Mouse (Mus musculus) ZHBTc4 (cell line): ENCODE measurements at regions not wholly inside any gene's neighbourhood (a gene's known extent, or its start where the extent isn't known, plus 50 kb on each side); places are given as distances from the start of the nearest gene placed in this dataset.

Source experiments
- DNase-seq: peaks from one replicate; pipeline ENCODE4 v3.0.0-alpha.2; 2011; ENCODE audit warnings: low read depth, low spot score

DNA sequence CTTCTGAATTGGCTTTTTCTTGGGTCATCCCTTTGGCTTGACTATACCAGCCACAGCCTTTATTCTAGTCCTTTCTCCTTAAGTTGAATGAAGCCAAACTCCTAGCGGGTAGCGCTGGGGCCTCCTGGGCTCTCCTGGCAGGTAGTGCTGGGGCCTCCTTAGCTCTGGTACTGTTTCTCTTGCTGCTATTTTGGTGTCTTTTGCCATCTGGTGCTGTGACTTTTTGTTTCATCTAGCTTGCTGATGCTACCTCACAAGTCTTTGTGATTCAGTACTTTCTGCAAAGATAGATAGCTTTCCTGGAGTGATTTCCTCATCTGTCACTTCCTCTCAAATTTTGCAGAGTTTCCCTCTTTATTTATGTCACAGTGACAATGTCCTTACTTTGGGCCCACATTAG is 90.1 kb downstream of the Tmem200c start:
- no peak for DNase-seq

DNA sequence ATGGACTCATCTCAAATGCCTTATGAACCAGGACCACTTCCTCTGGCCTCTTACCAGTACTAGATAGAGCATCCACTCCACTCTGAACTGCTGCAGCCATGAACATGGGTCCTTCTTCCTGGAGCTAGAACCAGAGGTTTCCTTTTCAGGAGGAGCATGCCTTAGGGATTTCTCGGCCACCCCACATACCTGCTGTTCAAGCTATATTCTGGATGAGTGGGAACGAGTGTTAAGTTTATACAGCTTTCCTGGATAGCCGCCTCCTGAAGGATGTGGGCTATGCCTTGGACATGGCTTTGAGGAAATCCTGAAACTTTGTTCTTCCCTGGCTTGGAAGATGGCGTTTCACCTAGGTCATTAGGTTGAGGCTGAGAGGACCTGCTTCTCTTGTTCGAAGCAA is 91.8 kb downstream of the Tmem200c start:
- no peak for DNase-seq

DNA sequence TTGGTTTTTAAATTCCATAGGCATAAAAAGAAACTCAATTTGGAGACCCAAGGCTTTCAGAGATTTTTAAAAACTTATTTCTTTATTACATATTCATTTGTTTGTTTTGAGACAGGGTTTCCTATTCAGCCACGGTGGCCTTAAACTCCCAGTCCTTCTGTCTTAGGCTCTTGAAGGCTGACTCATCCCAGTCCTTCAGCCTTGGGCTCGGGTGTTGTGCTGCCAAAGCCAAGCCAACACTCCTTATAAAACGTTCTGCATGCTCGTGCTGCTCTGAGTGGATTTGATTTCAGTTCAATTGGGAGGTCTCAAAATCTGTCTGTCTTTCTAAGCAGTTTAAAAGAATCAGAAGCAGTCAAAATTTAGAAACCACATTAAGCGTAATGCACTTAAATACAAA is 96.8 kb downstream of the Tmem200c start:
- no peak for DNase-seq

DNA sequence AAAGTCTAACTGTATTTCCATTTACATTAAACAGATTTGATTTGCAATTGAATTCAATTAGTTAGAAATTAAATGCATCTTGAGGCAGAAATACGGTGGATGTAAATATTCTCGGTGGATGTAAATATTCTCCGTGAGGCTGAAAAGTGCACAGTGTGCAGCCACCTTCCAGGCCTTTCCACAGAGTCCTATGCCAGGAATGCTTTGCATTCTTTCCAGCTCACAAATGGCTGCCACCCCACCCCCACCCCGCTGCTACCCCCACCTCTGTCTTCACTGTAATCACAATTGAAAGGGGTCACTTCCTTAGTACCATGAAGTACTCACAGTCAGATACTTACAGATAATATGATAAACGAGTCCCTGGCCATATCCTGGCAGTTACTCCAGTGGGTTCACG is 101.0 kb downstream of the Tmem200c start:
- DNase-seq, result peak; percentile 15

DNA sequence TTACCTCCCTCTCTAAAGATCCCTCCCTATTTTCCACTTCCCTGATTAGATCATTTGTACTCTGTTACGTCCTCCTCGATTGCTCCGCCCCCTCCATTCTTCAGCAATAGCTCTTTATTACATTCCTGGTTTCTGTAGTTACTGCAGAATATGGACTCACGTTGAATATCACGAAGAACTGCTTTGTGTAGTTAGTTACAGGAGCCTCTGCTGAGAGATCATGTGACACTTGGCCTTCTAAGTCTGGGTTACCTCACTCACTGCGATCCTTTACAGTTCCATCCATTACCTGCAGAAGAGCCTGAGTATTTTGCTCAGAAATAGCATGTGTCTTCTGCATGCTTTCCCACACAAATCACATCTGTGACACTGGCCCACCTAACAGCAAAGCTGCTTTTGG is 102.3 kb downstream of the Tmem200c start:
- DNase-seq, result no peak

DNA sequence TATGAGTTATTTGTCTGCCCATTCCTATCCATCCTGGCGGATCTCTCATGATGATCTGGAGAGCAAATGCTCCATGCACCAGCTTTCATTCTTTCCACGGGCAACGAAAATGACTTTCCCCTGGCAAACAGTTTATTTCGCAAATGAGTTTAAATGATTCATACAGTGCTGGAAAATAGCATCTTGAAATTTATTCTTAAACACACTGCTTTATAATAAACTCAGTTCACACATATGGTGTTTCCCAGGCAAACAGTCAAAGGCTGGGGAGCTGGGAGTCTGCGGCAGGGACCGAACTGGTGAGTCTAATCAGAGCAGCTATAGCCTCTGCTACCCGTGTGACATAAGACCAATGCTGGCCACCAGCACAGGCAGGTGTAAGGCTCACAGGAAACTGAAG is 106.8 kb downstream of the Tmem200c start:
- no peak for DNase-seq

DNA sequence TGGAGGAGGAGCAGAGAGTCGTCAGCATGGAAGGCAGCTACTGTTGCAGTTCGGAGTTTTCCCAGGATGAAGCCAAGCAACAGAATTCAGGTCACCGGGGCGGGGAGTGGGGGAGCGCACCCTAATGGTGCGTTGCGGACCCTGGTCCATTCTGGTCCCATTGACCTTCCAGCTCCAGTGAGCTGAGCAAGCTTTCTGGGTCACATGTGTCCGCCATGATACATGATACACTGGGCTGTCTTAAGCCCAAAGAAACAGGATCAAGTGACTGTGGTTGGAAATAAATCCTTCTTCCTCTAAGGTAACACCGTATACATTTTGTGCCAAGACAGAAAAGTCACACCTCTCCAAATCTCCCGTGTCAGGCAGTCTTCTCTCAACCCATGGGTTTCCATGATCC is 107.6 kb downstream of the Tmem200c start:
- DNase-seq, result no peak

DNA sequence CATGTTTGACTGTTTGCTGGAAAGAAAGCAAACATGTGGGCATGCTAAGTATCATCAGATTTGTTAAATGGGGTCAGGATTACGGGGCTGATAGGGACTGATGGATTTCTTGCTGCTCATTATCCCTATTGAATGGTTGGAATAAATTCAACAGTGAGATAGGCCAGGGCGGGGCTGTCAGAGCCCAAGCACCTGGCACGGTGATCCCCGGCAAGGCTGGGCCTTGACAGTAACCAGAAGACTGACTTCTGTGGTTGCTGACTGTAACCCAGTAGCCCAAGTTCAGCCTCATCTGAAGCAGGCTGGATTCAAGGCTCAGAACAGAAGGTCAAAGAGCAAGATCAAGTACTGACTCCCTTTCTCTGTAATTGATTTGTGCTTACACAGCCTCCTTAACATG is 109.6 kb downstream of the Tmem200c start:
- no peak for DNase-seq

DNA sequence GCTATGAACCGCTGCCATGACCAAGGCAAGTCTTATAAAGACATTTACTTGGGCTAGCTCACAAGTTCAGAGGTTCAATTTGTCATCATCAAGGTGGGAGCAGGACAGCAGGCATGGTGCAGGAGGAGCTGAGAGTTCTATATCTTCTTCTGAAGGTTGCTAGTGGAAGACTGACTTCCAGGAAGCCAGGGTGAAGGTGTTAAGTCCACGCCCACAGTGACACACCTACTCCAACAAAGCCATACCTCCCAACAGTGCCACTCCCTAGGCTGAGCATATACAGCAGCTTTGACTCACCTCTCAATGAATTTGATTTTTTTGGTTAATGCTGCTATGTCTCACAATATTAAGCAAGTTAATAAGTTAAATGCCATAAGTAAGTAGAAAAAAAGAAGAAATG is 119.2 kb upstream of the Epb41l3 start:
- DNase-seq, result no peak

DNA sequence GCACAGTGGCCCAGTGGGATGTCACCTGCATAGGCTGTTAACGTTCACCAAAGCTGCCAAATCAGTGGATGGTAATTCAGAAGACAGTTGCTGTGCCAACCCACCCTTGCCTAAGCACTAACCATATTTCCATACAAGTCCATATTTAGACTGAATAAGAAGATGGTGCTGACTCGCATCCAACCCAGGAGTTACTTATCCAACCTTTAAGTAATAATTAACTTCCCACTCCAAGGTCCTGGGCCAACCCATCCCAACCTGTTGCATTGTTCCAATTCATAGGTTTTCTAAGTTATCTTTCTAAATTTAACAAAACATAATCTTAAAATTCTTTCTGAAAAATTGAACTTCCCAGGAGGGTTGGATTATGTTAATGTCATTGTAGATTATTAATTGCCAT is 114.3 kb upstream of the Epb41l3 start:
- DNase-seq, result no peak

DNA sequence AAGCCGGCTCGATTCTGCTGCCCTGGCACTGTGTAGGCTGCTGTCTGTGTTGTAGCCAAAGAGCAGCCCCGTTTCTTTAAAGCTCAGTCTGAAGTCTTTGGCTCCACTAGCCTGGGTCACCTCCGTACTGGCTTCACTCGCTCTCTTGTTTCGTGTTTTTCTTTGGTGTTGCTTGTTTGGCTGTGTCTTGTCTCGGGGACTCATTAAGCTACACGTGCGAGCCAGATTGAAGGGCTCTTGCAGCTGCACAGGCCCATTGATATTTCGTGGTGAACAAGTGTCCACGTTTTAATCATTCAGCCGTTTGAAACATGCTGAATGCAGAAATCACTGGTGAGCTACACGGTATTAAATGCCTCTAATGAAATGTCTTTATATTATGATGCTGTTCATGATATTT is 99.9 kb upstream of the Epb41l3 start:
- DNase-seq, result no peak

DNA sequence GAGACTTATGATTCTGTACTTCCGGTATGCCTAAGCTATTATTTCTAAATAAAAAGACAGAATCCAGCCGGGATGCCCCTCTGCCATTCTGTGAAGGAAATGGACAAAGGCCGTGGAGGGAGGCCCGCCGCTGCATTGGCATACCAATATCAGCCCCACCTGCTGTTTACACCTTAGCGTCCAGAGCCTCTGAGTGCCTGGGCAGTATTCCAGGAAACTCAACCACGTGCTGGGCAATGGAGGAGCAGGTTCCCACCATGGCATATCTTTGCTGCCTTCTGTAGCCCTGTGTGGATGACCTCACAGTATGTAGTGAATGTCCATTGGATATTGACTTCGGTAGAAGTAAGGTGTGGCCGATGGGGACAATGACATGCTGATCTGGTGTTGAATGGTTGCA is 97.3 kb upstream of the Epb41l3 start:
- no peak for DNase-seq

DNA sequence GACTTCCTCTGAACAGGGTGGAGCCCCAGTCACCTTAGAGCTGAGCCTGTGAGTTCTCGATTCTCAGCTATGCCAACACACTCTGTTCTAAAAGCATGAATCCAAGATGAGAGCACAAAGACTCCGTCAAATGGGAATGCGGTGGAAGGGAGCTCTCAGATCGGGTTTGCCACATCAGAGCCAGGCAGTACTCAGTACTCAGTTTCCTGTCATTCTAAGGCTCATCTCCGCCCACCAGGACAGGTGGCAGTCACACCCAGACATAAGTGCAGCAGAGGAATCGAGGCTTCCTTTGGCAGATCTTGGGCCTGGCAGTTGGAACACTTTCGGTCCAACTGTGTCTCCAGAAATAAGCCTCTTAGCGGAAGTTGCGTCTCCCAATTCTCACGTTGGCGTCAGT is 94.4 kb upstream of the Epb41l3 start:
- no peak for DNase-seq

DNA sequence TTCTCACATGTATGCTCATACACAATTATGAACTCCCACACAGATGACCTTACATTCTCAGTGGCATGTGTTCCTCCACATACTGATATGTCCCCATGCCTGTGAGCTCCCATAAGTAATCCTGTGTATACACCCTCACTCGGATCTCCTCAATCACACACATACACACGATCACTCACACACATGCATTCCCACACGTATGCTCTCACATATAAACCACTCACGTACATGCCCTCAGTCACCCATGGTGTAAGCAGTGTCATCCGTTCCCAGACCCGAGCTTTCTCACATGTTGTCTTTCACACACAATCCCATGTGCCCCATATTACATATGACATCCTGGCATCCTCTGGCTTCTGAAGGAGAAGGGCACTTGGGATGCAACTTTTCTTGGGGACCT is 93.4 kb upstream of the Epb41l3 start:
- DNase-seq, result no peak

DNA sequence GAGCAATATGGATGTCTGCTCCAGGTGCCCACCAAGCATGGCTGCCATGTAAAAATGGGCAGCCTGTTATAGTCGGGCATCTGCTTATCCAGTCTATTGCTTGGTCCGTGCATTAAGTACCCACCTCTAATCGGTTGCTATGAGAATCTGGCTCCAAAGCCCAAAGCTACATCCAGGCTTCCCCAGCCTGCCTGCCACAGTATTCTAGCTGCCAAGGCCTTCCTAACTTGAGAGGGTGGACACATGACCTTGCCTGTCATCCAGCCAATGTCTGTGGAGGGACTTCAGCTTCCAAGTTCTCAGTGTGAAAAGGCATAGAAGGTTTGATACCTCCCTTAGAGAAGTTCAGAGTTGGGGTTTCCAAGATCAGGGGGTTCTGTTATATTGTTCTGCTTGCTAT is 75.6 kb upstream of the Epb41l3 start:
- no peak for DNase-seq

DNA sequence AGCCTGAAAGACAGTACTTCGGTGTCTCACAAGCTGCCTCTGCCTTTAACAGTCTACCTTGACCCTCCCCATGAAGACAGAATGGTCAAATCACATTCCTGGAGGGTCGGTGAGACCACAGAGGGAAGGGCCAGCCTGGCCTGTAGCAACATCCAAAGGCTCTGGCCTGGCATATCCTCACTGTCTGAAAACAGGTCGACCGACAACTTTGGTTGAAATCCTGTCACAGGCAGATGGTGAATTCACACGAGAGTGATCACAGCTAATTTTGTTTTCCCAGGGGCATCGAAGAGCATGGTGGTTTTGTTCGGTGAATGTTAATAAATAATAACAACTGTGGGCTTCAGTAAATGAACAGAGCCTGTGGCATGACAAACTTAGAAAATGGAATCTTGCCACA is 71.4 kb upstream of the Epb41l3 start:
- no peak for DNase-seq

DNA sequence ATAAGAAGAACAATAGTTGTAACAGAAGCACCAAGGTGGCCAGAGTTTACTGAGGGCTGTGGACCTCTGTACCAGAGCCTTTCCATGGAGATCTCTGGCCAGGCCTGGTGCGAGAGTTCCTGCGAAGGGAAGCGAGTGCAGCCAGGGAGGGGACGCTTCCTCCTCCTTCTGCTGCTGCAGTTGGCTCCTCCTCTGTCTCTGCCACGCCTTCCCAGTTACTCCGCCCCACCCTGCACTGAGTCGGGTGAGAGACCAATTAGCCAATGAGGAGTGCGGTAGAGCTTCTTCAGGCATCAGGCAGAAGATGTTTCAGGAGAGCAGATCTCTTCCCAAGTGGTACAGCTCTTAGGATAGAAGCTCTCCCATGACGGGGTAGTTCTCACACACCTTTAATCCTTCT is 69.2 kb upstream of the Epb41l3 start:
- DNase-seq, result peak; percentile 45
